Mouse (Mus musculus) lung, embryonic 14.5 days (tissue): ENCODE data around the gene Kif23. TPM values are rescaled to one million over a fixed set of nuclear protein-coding genes. Genes with fewer than 3 reads are reported as not detected.
A peak's percentile ranks its signal among the peaks of the same experiment; 100 is the strongest.

Experiments
- ATAC-seq: fragments of 200-750 bp; cut with Nextera tagmentation; 2 replicates; pipeline ENCODE4 v1.8.0; 2017; ENCODE audit warnings: mild to moderate bottlenecking, moderate TSS enrichment, moderate library complexity; ENCODE audit not compliant: insufficient read depth
- DNase-seq: peaks from one replicate; pipeline ENCODE4 v3.0.0-alpha.2; 2015
- H3K27ac ChIP-seq: fragments of 300-500 bp; sonication (generic); 2 replicates; pipeline ENCODE4 v1.5.1; 2014; ENCODE audit warnings: low read depth, mild to moderate bottlenecking, moderate library complexity
- H3K27me3 ChIP-seq: fragments of 300-500 bp; sonication (generic); 2 replicates; pipeline ENCODE4 v1.6.1; 2014; ENCODE audit warnings: low read length, control low read depth; ENCODE audit not compliant: insufficient read depth
- H3K36me3 ChIP-seq: fragments of 300-500 bp; sonication (generic); 2 replicates; pipeline ENCODE4 v1.6.1; 2014; ENCODE audit warnings: control low read depth; ENCODE audit not compliant: insufficient read depth
- H3K4me1 ChIP-seq: fragments of 300-500 bp; sonication (generic); 2 replicates; pipeline ENCODE4 v1.6.1; 2014; ENCODE audit warnings: antibody characterized with exemption, control low read depth; ENCODE audit not compliant: insufficient read depth
- H3K4me2 ChIP-seq: fragments of 300-500 bp; sonication (generic); 2 replicates; pipeline ENCODE4 v1.6.1; 2014; ENCODE audit warnings: mild to moderate bottlenecking
- H3K4me3 ChIP-seq: fragments of 300-500 bp; sonication (generic); 2 replicates; pipeline ENCODE4 v1.5.1; 2014; ENCODE audit warnings: low read depth, low read length
- H3K9ac ChIP-seq: fragments of 300-500 bp; sonication (generic); 2 replicates; pipeline ENCODE4 v1.6.1; 2014
- H3K9me3 ChIP-seq: fragments of 300-500 bp; sonication (generic); 2 replicates; pipeline ENCODE4 v1.6.1; 2016; ENCODE audit warnings: low read depth, low read length, control low read depth
- CTCF ChIP-seq: IDR thresholded peaks from 2 replicates; pipeline ENCODE4 v1.5.1; 2016; ENCODE audit warnings: antibody characterized with exemption, low read depth
- WGBS: fragments of 180-500 bp; shearing (Covaris S2); extraction: QIAGEN DNeasy Blood & Tissue Kit; methylation state at CpG from one replicate; pipeline ENCODE4 v1.1.7; 2014; 5-methylcytosine and 5-hydroxymethylcytosine counted together
- polyA plus RNA-seq: library from polyadenylated mRNA; unstranded; fragments of >200 nt; fragmentation: Nextera tagmentation; extraction: Ambion mirVana; gene quantifications from 2 replicates; pipeline ENCODE4 v1.2.1, GENCODE M21; 2014

Kif23 gene
- 157 and 164 TPM in 2 replicates for polyA plus RNA-seq

DNA sequence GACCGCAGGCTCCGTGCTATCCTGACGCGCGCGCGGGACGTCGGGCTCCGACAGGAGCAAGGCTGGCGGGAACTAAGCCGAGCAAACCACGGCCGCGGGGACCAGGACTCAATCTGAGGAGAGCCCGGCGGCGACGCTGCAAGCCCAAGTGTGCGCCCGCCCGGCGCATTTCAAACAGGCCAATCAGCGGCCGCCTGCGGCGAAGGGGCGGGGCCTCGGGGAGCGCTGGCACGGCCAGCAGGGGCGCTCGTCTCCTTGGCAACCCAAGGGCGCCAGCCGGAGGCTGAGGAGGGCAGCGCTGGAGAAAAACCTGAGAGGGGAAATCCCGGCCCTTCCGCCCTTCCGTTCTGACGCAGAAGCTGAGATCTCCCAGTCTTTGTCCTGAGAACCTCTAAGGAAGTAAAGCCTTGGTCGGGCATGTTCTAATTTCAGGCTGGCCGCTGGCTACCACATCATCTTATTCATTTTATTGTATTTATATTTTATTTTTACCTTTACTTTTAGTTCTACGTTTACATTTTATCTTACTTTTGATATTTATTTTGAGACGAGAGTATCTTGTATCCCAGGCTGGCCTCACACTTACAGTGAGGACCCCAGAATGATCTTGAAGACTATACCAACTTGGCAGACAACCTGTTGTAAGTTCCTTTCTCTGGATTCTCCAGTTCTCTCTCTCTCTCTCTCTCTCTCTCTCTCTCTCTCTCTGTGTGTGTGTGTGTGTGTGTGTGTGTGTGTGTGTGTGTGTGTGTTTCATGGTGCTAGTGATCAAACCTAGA, at the start of gene Kif23:
Gene Kif23 (minus strand): TSS at position 152 of the 779 bp plus-strand sequence.
- Histone ChIP-seq H3K27ac (peak within 1 kb of the TSS; percentile 90), H3K9me3 (no peaks in the 10 kb centered on the region), H3K4me3 (peak within 1 kb of the TSS; percentile 90), H3K4me1 (0 out of 2 replicates have a peak, but pooled peaks cover 3% of the 10 kb centered on the region), H3K36me3 (peaks cover 28% of the 10 kb centered on the region), H3K27me3 (no peaks in the 10 kb centered on the region), H3K9ac (peak within 1 kb of the TSS; percentile 77), H3K4me2 (peak within 1 kb of the TSS; percentile 72)
- TF ChIP-seq CTCF = peak; percentile 60
- ATAC-seq = peak; percentile 94
- WGBS = under 1% methylated on average over 44 of the region's 44 CpGs
- DNase-seq = peak; percentile 98

DNA sequence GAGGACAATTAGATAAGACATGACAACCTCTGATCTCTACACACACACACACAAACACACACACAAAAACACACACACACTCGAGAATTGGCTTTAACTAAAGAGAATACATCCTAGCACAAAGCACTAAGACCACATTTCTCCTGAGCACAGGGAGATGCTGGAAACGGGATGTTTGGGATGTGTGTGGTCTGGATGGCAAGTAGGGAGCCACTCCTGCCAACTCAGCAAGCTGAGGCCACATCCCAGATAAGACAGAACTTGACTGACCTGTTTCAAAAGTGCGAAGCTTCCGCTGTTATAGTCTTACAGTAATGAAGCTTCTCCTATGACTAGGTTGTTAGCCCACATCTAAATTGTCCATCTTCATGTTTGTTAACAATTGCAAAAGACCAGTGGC, 44.6 kb upstream of the Kif23 start:
- H3K9me3 ChIP-seq = no peaks in the 10 kb centered on the region
- peaks cover 8% of the 10 kb centered on the region; the same call in 1 of the 2 replicates for H3K4me1 ChIP-seq
- H3K4me3 ChIP-seq = no peak overlapping the region
- no peak for TF ChIP-seq CTCF
- ATAC-seq (peak; percentile 43; the same call in 1 of the 2 replicates), DNase-seq (peak; percentile 65)
- no peaks in the 10 kb centered on the region for H3K36me3 ChIP-seq
- WGBS = 32% methylated on average over 4 of the region's 4 CpGs
- no peaks in the 10 kb centered on the region for H3K27me3 ChIP-seq
- H3K9ac ChIP-seq = no peak overlapping the region
- peak overlapping the region; percentile 81 for H3K27ac ChIP-seq
- no peak overlapping the region for H3K4me2 ChIP-seq

GRCm38 (mm10) chr9:61990738-61991137, 44.2 kb upstream of the Kif23 start:
- Histone ChIP-seq H3K4me1 (peaks cover 8% of the 10 kb centered on the region; the same call in 1 of the 2 replicates), H3K9me3 (no peaks in the 10 kb centered on the region), H3K27ac (peak overlapping the region; percentile 81), H3K4me3 (no peak overlapping the region), H3K27me3 (no peaks in the 10 kb centered on the region), H3K36me3 (no peaks in the 10 kb centered on the region), H3K9ac (no peak overlapping the region), H3K4me2 (0 out of 2 replicates have a peak overlapping the region, but pooled peaks have one; percentile 15)
- ATAC-seq (peak; percentile 67), DNase-seq (peak; percentile 77)
- 13% methylated on average over 3 of the region's 3 CpGs for WGBS
- no peak for TF ChIP-seq CTCF

DNA sequence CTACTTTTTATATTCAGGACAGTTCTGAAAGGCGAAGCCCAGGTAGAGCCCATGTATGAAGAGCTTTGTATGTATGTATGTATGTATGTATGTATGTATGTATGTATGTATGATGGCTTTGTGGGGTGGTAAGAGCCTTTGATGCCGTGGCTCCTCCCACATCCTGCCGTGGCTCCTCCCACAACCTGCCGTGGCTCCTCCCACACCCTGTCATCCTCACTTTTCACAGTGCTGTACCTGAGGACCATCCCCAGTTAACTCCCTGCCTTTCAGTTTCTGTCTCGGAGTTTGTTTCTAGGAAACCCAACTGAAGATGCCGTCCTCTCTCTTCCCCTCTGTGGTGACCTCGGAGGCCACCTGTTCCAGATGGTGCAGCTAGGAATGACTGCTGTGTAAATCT, 39.5 kb upstream of the Kif23 start:
- TF ChIP-seq CTCF = no peak
- Histone ChIP-seq H3K4me1 (peaks cover 6% of the 10 kb centered on the region; the same call in 1 of the 2 replicates), H3K9ac (no peak overlapping the region), H3K27ac (no peak overlapping the region), H3K27me3 (no peaks in the 10 kb centered on the region), H3K9me3 (no peaks in the 10 kb centered on the region), H3K4me3 (no peak overlapping the region), H3K4me2 (no peak overlapping the region), H3K36me3 (no peaks in the 10 kb centered on the region)
- no peak for DNase-seq
- ATAC-seq = no peak
- WGBS = 83% methylated on average over 7 of the region's 7 CpGs

GRCm38 (mm10) chr9:61985183-61985863, 38.7 kb upstream of the Kif23 start:
- Histone ChIP-seq H3K27me3 (no peaks in the 10 kb centered on the region), H3K9ac (no peak overlapping the region), H3K4me3 (no peak overlapping the region), H3K4me1 (no peaks in the 10 kb centered on the region), H3K36me3 (no peaks in the 10 kb centered on the region), H3K9me3 (no peaks in the 10 kb centered on the region), H3K27ac (no peak overlapping the region), H3K4me2 (no peak overlapping the region)
- ATAC-seq (0 out of 2 replicates have a peak, but pooled peaks have one; percentile 33), DNase-seq (peak; percentile 77)
- 42% methylated on average over 11 of the region's 11 CpGs for WGBS
- peak; percentile 74 for TF ChIP-seq CTCF

- no peak overlapping the region for H3K4me2 ChIP-seq
- no peak for TF ChIP-seq CTCF
- DNase-seq (no peak), ATAC-seq (no peak)
- no peaks in the 10 kb centered on the region for H3K27me3 ChIP-seq
- no peaks in the 10 kb centered on the region for H3K4me1 ChIP-seq
- no peaks in the 10 kb centered on the region for H3K9me3 ChIP-seq
- no peak overlapping the region for H3K27ac ChIP-seq
- WGBS = 87% methylated on average over 7 of the region's 7 CpGs
- H3K4me3 ChIP-seq = no peak overlapping the region
- no peaks in the 10 kb centered on the region for H3K36me3 ChIP-seq
- no peak overlapping the region for H3K9ac ChIP-seq
These were observed 36.5 kb upstream of the Kif23 start for GRCm38 (mm10) chr9:61982940-61983620.
